In the genomic region with DNA sequence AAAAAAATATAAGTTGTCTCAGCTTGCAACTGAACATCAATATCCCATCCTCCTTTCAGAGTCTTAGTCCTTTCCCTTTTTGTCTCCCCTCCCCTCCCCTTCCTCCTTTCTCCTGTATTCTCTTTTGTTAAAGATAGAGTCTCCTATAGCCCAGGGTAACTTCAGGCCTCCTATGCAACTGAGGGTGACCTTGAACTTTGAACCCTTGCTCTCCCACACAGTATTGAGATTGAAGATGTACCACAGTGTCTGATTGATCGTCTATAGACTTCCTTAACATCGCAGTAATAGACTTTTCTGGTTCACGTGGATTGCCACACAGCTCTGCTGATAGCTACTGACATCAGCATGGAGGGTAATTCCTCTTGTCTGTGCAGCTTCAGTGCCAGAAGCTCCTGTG, we compare ENCODE assay signal across 26 mouse cellular contexts. TPM values are rescaled to one million over a fixed set of nuclear protein-coding genes. Genes with fewer than 3 reads are reported as not detected.
A peak's percentile ranks its signal among the peaks of the same experiment; 100 is the strongest.
DNase-seq lines count a peak whose midpoint lies in the region; ATAC-seq lines count a peak whose summit lies in the region.
"Had no signal": no experiment of that assay in that cellular context is flagged by ENCODE, and none has a peak within 500 bp of the region (broad histone marks: within the 10 kb centered on the region; RNA-seq: fewer than 3 reads in every experiment).

No protein-coding gene starts in this region.

- H3K4me1 ChIP-seq in hindbrain, embryonic 16.5 days (ENCODE audit: control insufficient read depth, insufficient read depth, low read depth, low read length): no peaks in the 10 kb centered on the region
- no peaks in the 10 kb centered on the region for H3K4me1 ChIP-seq in hindbrain, embryonic 11.5 days (replicated peaks; ENCODE audit: control insufficient read depth, insufficient read depth, low read length)
- H3K4me1 ChIP-seq in forebrain, embryonic 16.5 days (replicated peaks; ENCODE audit: control insufficient read depth, insufficient read depth, low read length): no peaks in the 10 kb centered on the region
- H3K4me1 ChIP-seq: embryonic facial prominence, embryonic 12.5 days; forebrain, embryonic 15.5 days had no signal

- H3K9me3 ChIP-seq in hindbrain, embryonic 16.5 days (ENCODE audit: control insufficient read depth, low read length): no peaks in the 10 kb centered on the region
- no peaks in the 10 kb centered on the region for H3K9me3 ChIP-seq in hindbrain, embryonic 11.5 days (ENCODE audit: control insufficient read depth, low read length)
- no peaks in the 10 kb centered on the region for H3K9me3 ChIP-seq in forebrain, embryonic 16.5 days (ENCODE audit: control insufficient read depth, low read length)
- H3K9me3 ChIP-seq: embryonic facial prominence, embryonic 10.5 days; embryonic facial prominence, embryonic 12.5 days; forebrain, embryonic 13.5 days; forebrain, embryonic 15.5 days; G1E had no signal

- 73% methylated on average over 3 of the region's 3 CpGs for WGBS in hindbrain, embryonic 16.5 days
- 75% methylated on average over 3 of the region's 3 CpGs for WGBS in hindbrain, embryonic 11.5 days
- WGBS in forebrain, embryonic 16.5 days: 91% methylated on average over 3 of the region's 3 CpGs

- ATAC-seq in hindbrain, embryonic 16.5 days: 0 out of 2 replicates have a peak, but pooled peaks have one; percentile 41
- no peak for ATAC-seq in hindbrain, embryonic 11.5 days (ENCODE audit: low FRiP score)
- no peak for ATAC-seq in forebrain, embryonic 16.5 days
- ATAC-seq: activated CD4-positive, CD25-positive, alpha-beta regulatory T cell, adult 4 months; CD4-positive, CD25-positive, alpha-beta regulatory T cell, adult 4 months; forebrain, embryonic 13.5 days; forebrain, embryonic 15.5 days; Patski had no signal

- no peak overlapping the region for H3K9ac ChIP-seq in hindbrain, embryonic 16.5 days (ENCODE audit: low read depth, low read length)
- H3K9ac ChIP-seq in hindbrain, embryonic 11.5 days (ENCODE audit: low read depth, low read length): no peak overlapping the region
- H3K9ac ChIP-seq in forebrain, embryonic 16.5 days (replicated peaks; ENCODE audit: low read depth, low read length): no peak overlapping the region
- H3K9ac ChIP-seq: embryonic facial prominence, embryonic 12.5 days; forebrain, embryonic 13.5 days; forebrain, embryonic 15.5 days had no signal

- no peak overlapping the region for H3K4me3 ChIP-seq in hindbrain, embryonic 16.5 days (ENCODE audit: low read length)
- H3K4me3 ChIP-seq in hindbrain, embryonic 11.5 days (ENCODE audit: low read depth, low read length): no peak overlapping the region
- H3K4me3 ChIP-seq in forebrain, embryonic 16.5 days (replicated peaks; ENCODE audit: low read length): no peak overlapping the region
- H3K4me3 ChIP-seq: embryonic facial prominence, embryonic 10.5 days; embryonic facial prominence, embryonic 12.5 days; forebrain, embryonic 13.5 days; forebrain, embryonic 15.5 days had no signal

- no peak for DNase-seq in hindbrain, embryonic 11.5 days (ENCODE audit: low spot score)
- DNase-seq in R1 (ENCODE audit: low read depth, low spot score): peak; percentile 68
- peak; percentile 31 for DNase-seq in brain, adult 2 months (ENCODE audit: low read depth, low spot score)
- DNase-seq in layer of hippocampus, postnatal 36 days: no peak
- DNase-seq: adrenal gland, adult 8-10 months; adrenal gland, postnatal 14 days; adrenal gland, postnatal 36 days; B cell, adult 2 months; cerebellum, adult 11 months; cerebellum, adult 18-20 months; cerebellum, adult 8-10 months; cerebellum, adult 9-11 months; cerebellum, postnatal 14 days; cerebellum, postnatal 36 days; embryo, embryonic 11 days had no signal

- no peaks in the 10 kb centered on the region for H3K27me3 ChIP-seq in hindbrain, embryonic 16.5 days (replicated peaks; ENCODE audit: control insufficient read depth, insufficient read depth, low read length)
- no peaks in the 10 kb centered on the region for H3K27me3 ChIP-seq in hindbrain, embryonic 11.5 days (ENCODE audit: control insufficient read depth, insufficient read depth, low read length)
- H3K27me3 ChIP-seq in forebrain, embryonic 16.5 days (replicated peaks; ENCODE audit: control insufficient read depth, insufficient read depth, low read length): no peaks in the 10 kb centered on the region
- H3K27me3 ChIP-seq: CH12.LX; embryonic facial prominence, embryonic 12.5 days; forebrain, embryonic 13.5 days; forebrain, embryonic 15.5 days; Patski had no signal

- H3K4me2 ChIP-seq in hindbrain, embryonic 16.5 days (ENCODE audit: low read length): no peak overlapping the region
- no peak overlapping the region for H3K4me2 ChIP-seq in hindbrain, embryonic 11.5 days (replicated peaks; ENCODE audit: low read depth, low read length)
- H3K4me2 ChIP-seq in forebrain, embryonic 16.5 days (ENCODE audit: low read length): no peak overlapping the region
- H3K4me2 ChIP-seq: embryonic facial prominence, embryonic 12.5 days; forebrain, embryonic 13.5 days; forebrain, embryonic 15.5 days had no signal

- H3K36me3 ChIP-seq in hindbrain, embryonic 16.5 days (ENCODE audit: control insufficient read depth, insufficient read depth, low read length): no peaks in the 10 kb centered on the region
- no peaks in the 10 kb centered on the region for H3K36me3 ChIP-seq in hindbrain, embryonic 11.5 days (ENCODE audit: control insufficient read depth, insufficient read depth, low read length)
- H3K36me3 ChIP-seq in forebrain, embryonic 16.5 days (ENCODE audit: control insufficient read depth, insufficient read depth): no peaks in the 10 kb centered on the region
- H3K36me3 ChIP-seq: forebrain, embryonic 15.5 days; G1E had no signal

- no peak overlapping the region for H3K27ac ChIP-seq in hindbrain, embryonic 16.5 days (ENCODE audit: low read depth, low read length)
- no peak overlapping the region for H3K27ac ChIP-seq in hindbrain, embryonic 11.5 days (ENCODE audit: low read depth, low read length)
- H3K27ac ChIP-seq in forebrain, embryonic 16.5 days (ENCODE audit: low read length): no peak overlapping the region
- H3K27ac ChIP-seq: embryonic facial prominence, embryonic 10.5 days; embryonic facial prominence, embryonic 12.5 days; forebrain, embryonic 13.5 days; forebrain, embryonic 15.5 days had no signal

RNA-seq across cellular contexts. Expression of a gene that starts 27.6 kb away (rescaled TPM):
- 30.8 and 40.1 TPM in 2 replicates for polyA plus RNA-seq in hindbrain, embryonic 16.5 days (2015; fragmentation: Nextera tagmentation; extraction: Ambion mirVana)
- polyA plus RNA-seq in hindbrain, embryonic 11.5 days (2014; fragmentation: Nextera tagmentation; extraction: Ambion mirVana): 22.9 and 33.9 TPM in 2 replicates
- polyA plus RNA-seq in forebrain, embryonic 16.5 days (2015; fragmentation: Nextera tagmentation; extraction: Ambion mirVana): 33.2 and 41.7 TPM in 2 replicates
- 100 to 1,000 TPM; 162 to 164 TPM for total RNA-seq in layer of hippocampus, postnatal 36 days (2021)

Comparison
In these comparisons a context has a peak if more than half of its experiments do, and no peak if none do; other contexts are left out.
1. DNase-seq: peak in R1 (single experiment) and brain, adult 2 months (single experiment); none in hindbrain, embryonic 11.5 days (single experiment) and layer of hippocampus, postnatal 36 days (0 of 2).